Mouse (Mus musculus) v-Abl transformed pro-B cells (cell line): ENCODE results near the gene Arhgef16.

Experiments
- in situ Hi-C, 2 experiments: fragments of 400-800 bp; cut with MboI; formaldehyde crosslinking; loops; one replicate each; pipeline ENCODE4 v1.15.1; 2025; ENCODE audit not compliant: unreplicated experiment in 2 of 2

Gene Arhgef16

DNA sequence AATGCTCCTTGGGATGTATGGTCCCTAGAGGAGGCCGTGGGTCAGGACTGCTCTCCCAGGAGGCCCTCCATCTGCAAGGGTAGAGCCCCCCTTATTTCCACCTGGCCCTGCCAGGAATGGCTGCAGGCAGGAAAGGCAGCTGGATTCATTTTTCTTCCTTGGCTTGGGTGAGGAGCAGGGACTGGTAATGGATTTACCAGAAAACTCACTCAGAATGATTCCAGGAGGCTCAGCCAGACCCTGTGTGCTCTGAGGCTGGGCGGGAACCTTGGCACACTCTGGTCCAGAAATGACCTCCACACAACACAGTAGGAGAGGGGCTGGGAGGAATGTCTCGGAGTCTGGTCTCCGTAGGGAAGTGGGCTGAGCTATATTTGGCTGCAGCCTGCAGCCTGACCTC lies 69.2 kb downstream of the Arhgef16 start:
- in situ Hi-C loops = no loop called here

DNA sequence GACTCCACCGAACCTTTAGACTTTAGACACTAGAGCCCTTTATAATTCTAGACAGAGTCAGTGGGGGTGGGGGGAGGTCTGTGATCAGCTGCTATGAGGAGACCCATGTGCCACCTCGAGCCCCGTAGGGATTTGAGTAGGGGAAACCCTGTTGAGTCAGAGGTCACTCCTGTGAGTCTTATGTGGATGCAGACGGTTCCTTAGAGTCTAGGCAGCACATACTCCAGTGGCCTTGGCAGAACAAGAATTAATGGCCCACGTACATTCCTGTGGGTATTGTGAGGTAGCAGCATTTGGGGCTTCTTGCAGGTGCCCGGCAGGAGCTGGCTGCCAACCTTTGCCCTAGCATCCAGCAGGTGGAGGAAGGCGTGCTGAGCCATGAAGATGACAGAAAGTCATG lies 70.1 kb downstream of the Arhgef16 start:
- in situ Hi-C loops = no loop called here

DNA sequence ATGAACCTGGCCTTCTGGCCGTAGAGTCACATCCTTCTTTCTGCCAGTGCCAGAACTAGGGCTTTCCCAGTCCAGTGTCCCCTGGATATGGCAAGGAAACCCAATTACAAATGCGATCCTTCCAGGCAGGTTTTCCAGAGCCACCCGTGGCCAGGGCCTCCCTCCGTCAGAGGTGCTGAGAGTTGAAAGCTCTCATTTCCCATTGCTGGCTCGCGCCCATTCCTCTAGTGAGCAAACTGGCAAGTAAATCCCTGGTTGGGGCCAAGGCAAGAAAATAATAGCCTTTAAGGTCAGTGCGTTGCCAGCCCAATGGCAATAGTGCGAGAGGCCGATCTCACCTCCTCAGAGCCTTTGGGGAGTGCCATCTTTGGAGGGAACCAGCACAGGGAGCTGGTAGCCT lies 71.9 kb downstream of the Arhgef16 start:
- in situ Hi-C loops = no loop called here
